Mouse (Mus musculus): ENCODE data around the gene Prc1. TPM values are rescaled to one million over a fixed set of nuclear protein-coding genes. Genes with fewer than 3 reads are reported as not detected.

Prc1 gene
- polyA plus RNA-seq, 1 experiment from 2014 or later = 75.2 TPM

DNA sequence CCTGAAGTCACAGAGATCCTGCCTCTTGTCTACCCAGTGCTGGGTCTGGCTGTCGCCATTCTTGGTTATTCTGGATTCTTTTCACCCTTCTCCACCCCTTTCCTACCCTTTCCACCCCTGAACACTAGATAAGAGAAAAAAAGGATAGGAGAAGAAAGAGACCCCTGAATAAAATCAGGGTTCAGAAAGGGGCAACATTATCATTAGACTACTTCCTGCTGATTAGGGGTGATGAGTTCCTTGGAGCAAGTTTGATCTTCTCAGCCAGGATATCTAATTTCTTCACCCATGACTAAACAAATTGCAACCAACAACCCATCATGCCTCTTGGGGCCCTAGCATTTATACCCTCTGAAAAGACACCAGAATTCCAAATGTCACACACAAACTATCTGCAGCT lies 26.5 kb upstream of the Prc1 start:
- Histone ChIP-seq H3K27me3 (no peaks in the 10 kb centered on the region), H3K9me3 (no peaks in the 10 kb centered on the region), H3K36me3 (peaks cover 46% of the 10 kb centered on the region), H3K4me1 (replicated peaks) (peaks cover 31% of the 10 kb centered on the region), H3K27ac (no peak overlapping the region), H3K9ac (replicated peaks) (no peak overlapping the region), H3K4me2 (replicated peaks) (no peak overlapping the region), H3K4me3 (replicated peaks) (no peak overlapping the region)
- ATAC-seq = no peak
- 86% methylated on average over 1 of the region's 1 CpGs for WGBS

DNA sequence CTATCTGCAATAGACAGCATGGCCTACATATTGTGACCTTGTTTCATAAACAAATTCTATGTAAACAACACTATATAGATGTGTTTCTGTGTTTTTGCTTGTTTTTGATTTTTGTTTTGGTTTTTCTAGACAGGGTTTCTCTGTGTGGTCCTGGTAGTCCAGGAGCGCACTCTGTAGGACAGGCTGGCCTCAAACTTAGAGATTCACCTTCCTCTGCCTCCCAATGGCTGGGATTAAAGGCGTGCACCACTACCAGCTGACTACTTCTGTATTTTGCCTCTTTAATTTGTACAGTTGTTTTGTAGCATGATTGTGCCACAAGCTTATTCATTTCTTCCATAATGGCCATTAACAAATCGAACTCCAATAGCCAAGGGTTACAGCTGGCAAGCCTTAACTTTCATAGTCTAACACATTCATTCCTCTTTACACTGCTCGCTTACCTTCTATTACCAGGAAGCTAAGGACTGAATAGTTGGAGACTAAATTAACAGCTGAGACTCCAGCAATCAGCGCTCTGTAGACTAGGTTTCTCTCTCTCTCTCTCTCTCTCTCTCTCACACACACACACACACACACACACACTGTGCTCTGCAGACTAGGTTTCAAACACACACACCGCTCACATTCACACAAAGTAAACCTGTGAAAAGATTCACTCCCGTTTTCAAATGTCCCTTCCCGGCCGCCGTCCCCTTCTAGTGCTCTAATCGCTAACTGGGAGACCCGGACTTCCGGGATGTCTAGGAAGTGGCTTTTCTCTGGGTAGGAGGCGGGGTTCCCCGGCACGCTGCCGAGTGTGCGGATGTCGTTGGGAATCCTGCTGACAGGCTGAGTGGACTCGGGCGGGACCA lies 25.1 kb upstream of the Prc1 start, which contains the start of gene Vps33b:
Gene Vps33b (plus strand): TSS at position 753 of the 854 bp plus-strand sequence.
- ATAC-seq = peak; percentile 96
- Histone ChIP-seq H3K27ac (peak within 1 kb of the TSS; percentile 72), H3K36me3 (peaks cover 54% of the 10 kb centered on the region), H3K4me2 (replicated peaks) (peak within 1 kb of the TSS; percentile 92), H3K9ac (replicated peaks) (peak within 1 kb of the TSS; percentile 92), H3K4me1 (replicated peaks) (peaks cover 31% of the 10 kb centered on the region), H3K9me3 (peaks cover 8% of the 10 kb centered on the region), H3K4me3 (replicated peaks) (peak within 1 kb of the TSS; percentile 75), H3K27me3 (no peaks in the 10 kb centered on the region)
- 5% methylated on average over 21 of the region's 21 CpGs for WGBS

DNA sequence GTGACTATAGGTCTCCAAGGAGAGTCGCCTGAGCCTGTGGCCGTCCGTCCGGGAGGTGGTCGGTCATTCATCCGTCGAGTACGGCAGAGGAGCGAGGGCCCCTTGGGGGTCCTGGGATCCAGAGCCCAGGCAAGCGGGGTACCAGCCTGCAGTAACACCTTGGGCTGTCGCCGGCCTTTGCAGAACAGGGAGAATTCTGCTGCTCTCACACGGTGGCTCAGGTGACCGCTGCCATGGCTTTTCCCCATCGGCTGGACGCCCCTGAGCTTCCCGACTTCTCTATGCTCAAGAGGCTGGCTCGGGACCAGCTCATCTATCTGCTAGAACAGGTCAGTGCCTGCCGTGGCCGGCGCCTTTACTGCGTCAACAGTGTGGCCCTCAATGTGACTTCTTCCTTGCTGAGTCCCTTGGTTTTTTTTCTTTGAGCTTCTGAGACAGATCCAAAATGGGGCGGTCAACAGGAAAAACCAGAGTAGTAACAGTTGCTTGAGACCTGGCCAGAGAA lies 24.4 kb upstream of the Prc1 start:
- Histone ChIP-seq H3K4me1 (replicated peaks) (peaks cover 31% of the 10 kb centered on the region), H3K4me2 (replicated peaks) (peak overlapping the region; percentile 92), H3K9ac (replicated peaks) (peak overlapping the region; percentile 92), H3K27me3 (no peaks in the 10 kb centered on the region), H3K9me3 (peaks cover 15% of the 10 kb centered on the region), H3K27ac (peak overlapping the region; percentile 72), H3K4me3 (replicated peaks) (peak overlapping the region; percentile 75), H3K36me3 (peaks cover 54% of the 10 kb centered on the region)
- no peak for ATAC-seq
- WGBS = 2% methylated on average over 23 of the region's 23 CpGs

GRCm38 (mm10) chr7:80273456-80273855 lies 20.8 kb upstream of the Prc1 start:
- Histone ChIP-seq H3K27ac (no peak overlapping the region), H3K36me3 (peaks cover 65% of the 10 kb centered on the region), H3K4me2 (replicated peaks) (no peak overlapping the region), H3K9me3 (peaks cover 21% of the 10 kb centered on the region), H3K4me1 (replicated peaks) (peaks cover 29% of the 10 kb centered on the region), H3K27me3 (no peaks in the 10 kb centered on the region), H3K9ac (replicated peaks) (no peak overlapping the region), H3K4me3 (replicated peaks) (no peak overlapping the region)
- ATAC-seq = no peak
- WGBS = 92% methylated on average over 2 of the region's 2 CpGs

DNA sequence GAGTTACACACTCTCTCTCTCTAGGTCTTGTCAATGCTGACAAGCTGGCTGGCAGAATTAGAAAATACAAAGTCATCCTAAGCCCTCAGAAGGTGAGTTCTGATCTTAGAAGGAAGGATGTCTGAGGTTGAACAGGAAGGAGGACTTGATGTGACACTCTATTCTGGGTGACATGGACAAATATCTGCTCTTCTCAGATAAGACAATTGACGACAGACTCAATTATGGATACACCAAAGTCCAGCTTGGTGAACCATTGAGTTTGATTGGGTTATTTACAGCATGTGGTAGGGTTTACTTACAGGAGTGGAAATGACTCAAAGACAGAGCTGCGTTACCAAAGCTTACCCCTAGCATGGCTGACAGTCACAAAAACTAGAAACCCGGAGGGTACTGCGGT lies 17.9 kb upstream of the Prc1 start:
- Histone ChIP-seq H3K27ac (no peak overlapping the region), H3K36me3 (peaks cover 91% of the 10 kb centered on the region), H3K9me3 (peaks cover 21% of the 10 kb centered on the region), H3K9ac (replicated peaks) (no peak overlapping the region), H3K27me3 (no peaks in the 10 kb centered on the region), H3K4me1 (replicated peaks) (peaks cover 6% of the 10 kb centered on the region; the same call in 1 of the 2 replicates), H3K4me3 (replicated peaks) (no peak overlapping the region), H3K4me2 (replicated peaks) (no peak overlapping the region)
- 93% methylated on average over 4 of the region's 4 CpGs for WGBS
- ATAC-seq = no peak

DNA sequence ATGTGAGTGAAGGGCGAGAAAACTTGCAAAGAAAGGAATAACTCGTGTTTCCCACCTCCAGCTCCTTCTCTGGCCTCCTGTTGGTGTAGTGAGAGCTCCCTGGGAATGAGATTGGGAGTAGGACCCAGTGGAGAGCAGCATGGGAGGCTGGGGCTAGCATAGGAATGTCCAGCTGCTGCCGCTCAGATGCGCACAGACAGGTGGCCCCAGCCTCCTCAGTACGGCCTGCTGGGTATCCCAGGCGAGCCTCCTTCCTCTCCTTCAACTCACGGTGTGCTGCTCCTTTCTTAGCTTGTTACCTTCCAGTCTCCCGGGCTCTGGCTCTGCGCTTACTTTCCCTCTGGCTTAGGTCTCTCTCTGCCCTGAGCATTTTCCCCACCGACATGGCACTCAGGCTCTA lies 14.2 kb upstream of the Prc1 start:
- Histone ChIP-seq H3K4me1 (replicated peaks) (no peaks in the 10 kb centered on the region), H3K4me2 (replicated peaks) (no peak overlapping the region), H3K27ac (no peak overlapping the region), H3K9me3 (peaks cover 3% of the 10 kb centered on the region), H3K4me3 (replicated peaks) (no peak overlapping the region), H3K36me3 (peaks cover 93% of the 10 kb centered on the region), H3K9ac (replicated peaks) (no peak overlapping the region), H3K27me3 (no peaks in the 10 kb centered on the region)
- 90% methylated on average over 10 of the region's 10 CpGs for WGBS
- ATAC-seq = no peak

DNA sequence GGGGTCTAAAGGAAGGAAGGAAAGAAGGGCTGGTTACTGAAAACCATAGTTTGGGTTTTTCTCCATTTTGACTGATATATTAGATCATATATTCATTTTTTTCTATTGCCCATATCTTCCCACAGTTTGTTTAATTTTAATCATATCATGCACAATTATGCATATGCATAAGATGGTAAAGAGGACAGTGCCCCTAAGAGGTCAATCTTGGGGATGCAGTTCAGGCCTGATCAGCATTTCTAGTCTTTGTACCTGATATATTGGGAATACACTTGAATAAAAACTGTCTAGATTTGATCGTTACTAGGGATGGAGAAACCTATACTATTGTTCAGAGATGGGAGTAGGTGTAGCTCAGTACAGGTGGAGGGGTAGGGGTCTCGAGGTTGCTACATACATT lies 13.3 kb upstream of the Prc1 start:
- Histone ChIP-seq H3K4me3 (replicated peaks) (no peak overlapping the region), H3K27me3 (no peaks in the 10 kb centered on the region), H3K9ac (replicated peaks) (no peak overlapping the region), H3K9me3 (no peaks in the 10 kb centered on the region), H3K27ac (no peak overlapping the region), H3K4me1 (replicated peaks) (no peaks in the 10 kb centered on the region), H3K4me2 (replicated peaks) (no peak overlapping the region), H3K36me3 (peaks cover 94% of the 10 kb centered on the region)
- ATAC-seq = no peak
- 89% methylated on average over 2 of the region's 2 CpGs for WGBS

- no peak overlapping the region for H3K4me2 ChIP-seq (replicated peaks)
- H3K27ac ChIP-seq = no peak overlapping the region
- WGBS = 88% methylated on average over 3 of the region's 3 CpGs
- H3K9me3 ChIP-seq = no peaks in the 10 kb centered on the region
- H3K27me3 ChIP-seq = no peaks in the 10 kb centered on the region
- no peaks in the 10 kb centered on the region for H3K4me1 ChIP-seq (replicated peaks)
- ATAC-seq = no peak
- peaks cover 94% of the 10 kb centered on the region for H3K36me3 ChIP-seq
- no peak overlapping the region for H3K4me3 ChIP-seq (replicated peaks)
- no peak overlapping the region for H3K9ac ChIP-seq (replicated peaks)
Measured at GRCm38 (mm10) chr7:80281646-80282045, 12.6 kb upstream of the Prc1 start.

GRCm38 (mm10) chr7:80283226-80283918 lies 10.9 kb upstream of the Prc1 start:
- peaks cover 94% of the 10 kb centered on the region for H3K36me3 ChIP-seq
- ATAC-seq = no peak
- H3K9me3 ChIP-seq = no peaks in the 10 kb centered on the region
- H3K4me3 ChIP-seq (replicated peaks) = no peak overlapping the region
- H3K27ac ChIP-seq = no peak overlapping the region
- H3K4me1 ChIP-seq (replicated peaks) = no peaks in the 10 kb centered on the region
- no peaks in the 10 kb centered on the region for H3K27me3 ChIP-seq
- no peak overlapping the region for H3K4me2 ChIP-seq (replicated peaks)
- H3K9ac ChIP-seq (replicated peaks) = no peak overlapping the region
- WGBS = 87% methylated on average over 3 of the region's 3 CpGs

GRCm38 (mm10) chr7:80284391-80284790 lies 9.9 kb upstream of the Prc1 start:
- Histone ChIP-seq H3K4me1 (replicated peaks) (no peaks in the 10 kb centered on the region), H3K4me2 (replicated peaks) (no peak overlapping the region), H3K4me3 (replicated peaks) (no peak overlapping the region), H3K27ac (no peak overlapping the region), H3K9ac (replicated peaks) (no peak overlapping the region), H3K27me3 (no peaks in the 10 kb centered on the region), H3K36me3 (peaks cover 91% of the 10 kb centered on the region), H3K9me3 (no peaks in the 10 kb centered on the region)
- no peak for ATAC-seq
- 92% methylated on average over 5 of the region's 5 CpGs for WGBS

- Histone ChIP-seq H3K36me3 (peaks cover 92% of the 10 kb centered on the region), H3K27me3 (no peaks in the 10 kb centered on the region), H3K4me1 (replicated peaks) (no peaks in the 10 kb centered on the region), H3K4me3 (replicated peaks) (no peak overlapping the region), H3K9ac (replicated peaks) (no peak overlapping the region), H3K4me2 (replicated peaks) (no peak overlapping the region), H3K27ac (no peak overlapping the region), H3K9me3 (no peaks in the 10 kb centered on the region)
- no peak for ATAC-seq
- WGBS = 95% methylated on average over 6 of the region's 6 CpGs
Measured at GRCm38 (mm10) chr7:80285725-80286124, 8.5 kb upstream of the Prc1 start.

DNA sequence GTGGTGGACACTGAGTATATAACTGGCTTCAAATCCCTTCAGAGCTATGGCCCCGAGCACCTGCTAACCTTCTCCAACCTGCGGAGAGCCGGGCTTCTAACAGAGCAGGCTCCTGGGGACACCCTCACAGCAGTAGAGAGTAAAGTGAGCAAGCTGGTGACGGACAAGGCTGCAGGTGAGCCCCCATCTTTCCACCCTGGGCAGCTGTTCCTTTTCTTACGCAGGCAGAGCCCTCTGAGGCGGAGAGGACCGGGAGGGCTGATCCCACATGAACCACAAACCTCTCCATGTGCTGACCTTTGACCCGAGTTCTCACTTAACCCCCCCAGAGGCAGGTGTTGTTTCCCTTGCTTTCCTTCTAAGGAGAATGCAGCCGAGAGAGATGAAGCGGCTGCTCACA lies 6.5 kb upstream of the Prc1 start:
- WGBS = 86% methylated on average over 10 of the region's 10 CpGs

More for the DNA sequence above, 6.5 kb upstream of the Prc1 start:
- Histone ChIP-seq H3K27ac (no peak overlapping the region), H3K4me1 (replicated peaks) (no peaks in the 10 kb centered on the region), H3K4me3 (replicated peaks) (no peak overlapping the region), H3K9ac (replicated peaks) (no peak overlapping the region), H3K36me3 (peaks cover 82% of the 10 kb centered on the region), H3K27me3 (no peaks in the 10 kb centered on the region), H3K9me3 (no peaks in the 10 kb centered on the region), H3K4me2 (replicated peaks) (no peak overlapping the region)
- no peak for ATAC-seq
